8 mouse cellular contexts compared by ENCODE assay signal in genomic region chr14:14863690-14864356, GRCm38 (mm10).
A peak's percentile ranks its signal among the peaks of the same experiment; 100 is the strongest.
DNase-seq lines count a peak whose midpoint lies in the region; ATAC-seq and TF ChIP-seq lines count a peak whose summit lies in the region.

No protein-coding gene starts in this region.

- DNase-seq in G1E (ENCODE audit: low spot score): peak; percentile 26
- DNase-seq in c-Kit-positive CD71-positive TER-119-positive erythroid progenitor cells, embryonic 14.5 days (ENCODE audit: low spot score): peak; percentile 52
- DNase-seq in heart, postnatal 0 days (ENCODE audit: low spot score): peak; percentile 81
- DNase-seq in kidney, postnatal 25 days: peak; percentile 70 to 81
- DNase-seq in lung, embryonic 14.5 days: peak; percentile 93
- DNase-seq in thymus, postnatal 10 days (ENCODE audit: low spot score in 2 of 2): peak; percentile 53 to 79

- 24% methylated on average over 7 of the region's 7 CpGs for WGBS in forebrain, embryonic 13.5 days
- WGBS in heart, postnatal 0 days: 25% methylated on average over 7 of the region's 7 CpGs
- WGBS in lung, embryonic 14.5 days: 21% methylated on average over 7 of the region's 7 CpGs
- 11% methylated on average over 7 of the region's 7 CpGs for WGBS in olfactory bulb, adult 2 months

- TF ChIP-seq CTCF in G1E (IDR thresholded peaks at IDR 0.05; ENCODE audit: low read depth, low read length): no peak
- peak; percentile 81 for TF ChIP-seq CTCF in heart, postnatal 0 days (IDR thresholded peaks at IDR 0.05; ENCODE audit: low read depth)
- peak; percentile 88 for TF ChIP-seq CTCF in lung, embryonic 14.5 days (IDR thresholded peaks at IDR 0.05; ENCODE audit: low read depth)
- peak; percentile 76 for TF ChIP-seq CTCF in olfactory bulb, adult 2 months (IDR thresholded peaks at IDR 0.05; ENCODE audit: insufficient read depth, low read depth, low read length)

- no peak overlapping the region for H3K27ac ChIP-seq in forebrain, embryonic 13.5 days
- no peak overlapping the region for H3K27ac ChIP-seq in heart, postnatal 0 days (ENCODE audit: low read depth)
- no peak overlapping the region for H3K27ac ChIP-seq in lung, embryonic 14.5 days (ENCODE audit: low read depth)
- H3K27ac ChIP-seq in olfactory bulb, adult 2 months (ENCODE audit: insufficient read depth, low read depth, low read length): no peak overlapping the region

- H3K9ac ChIP-seq in forebrain, embryonic 13.5 days: no peak overlapping the region
- H3K9ac ChIP-seq in heart, postnatal 0 days (replicated peaks; ENCODE audit: low read depth, low read length): no peak overlapping the region
- H3K9ac ChIP-seq in lung, embryonic 14.5 days: no peak overlapping the region; the same call in 1 of the 2 replicates

- no peaks in the 10 kb centered on the region for H3K4me1 ChIP-seq in G1E (ENCODE audit: insufficient read depth, low read depth, low read length)
- peaks cover 2% of the 10 kb centered on the region; the same call in 1 of the 2 replicates for H3K4me1 ChIP-seq in forebrain, embryonic 13.5 days
- H3K4me1 ChIP-seq in heart, postnatal 0 days (ENCODE audit: control insufficient read depth, insufficient read depth): no peaks in the 10 kb centered on the region
- H3K4me1 ChIP-seq in lung, embryonic 14.5 days (ENCODE audit: insufficient read depth): no peaks in the 10 kb centered on the region
- H3K4me1 ChIP-seq in olfactory bulb, adult 2 months (ENCODE audit: control insufficient read depth, insufficient read depth, low read length): no peaks in the 10 kb centered on the region

- H3K4me2 ChIP-seq in forebrain, embryonic 13.5 days: peak overlapping the region; percentile 15; the same call in 1 of the 2 replicates
- H3K4me2 ChIP-seq in heart, postnatal 0 days (ENCODE audit: low read depth, low read length): no peak overlapping the region
- H3K4me2 ChIP-seq in lung, embryonic 14.5 days: no peak overlapping the region

- H3K9me3 ChIP-seq in G1E (replicated peaks): no peaks in the 10 kb centered on the region
- no peaks in the 10 kb centered on the region for H3K9me3 ChIP-seq in forebrain, embryonic 13.5 days (replicated peaks)
- H3K9me3 ChIP-seq in heart, postnatal 0 days (replicated peaks; ENCODE audit: control insufficient read depth, low read length): no peaks in the 10 kb centered on the region
- H3K9me3 ChIP-seq in lung, embryonic 14.5 days (ENCODE audit: low read depth, low read length): no peaks in the 10 kb centered on the region

- TF ChIP-seq POLR2A in olfactory bulb, adult 2 months (IDR thresholded peaks at IDR 0.05; ENCODE audit: insufficient read depth, low read depth, low read length): no peak

- peaks cover 4% of the 10 kb centered on the region; the same call in 1 of the 2 replicates for H3K27me3 ChIP-seq in G1E (ENCODE audit: insufficient read depth, low read length)
- no peaks in the 10 kb centered on the region for H3K27me3 ChIP-seq in forebrain, embryonic 13.5 days
- H3K27me3 ChIP-seq in heart, postnatal 0 days (ENCODE audit: control insufficient read depth, insufficient read depth, low read length): no peaks in the 10 kb centered on the region
- no peaks in the 10 kb centered on the region for H3K27me3 ChIP-seq in lung, embryonic 14.5 days (ENCODE audit: insufficient read depth, low read length)

- H3K36me3 ChIP-seq in G1E (replicated peaks): no peaks in the 10 kb centered on the region
- H3K36me3 ChIP-seq in forebrain, embryonic 13.5 days (ENCODE audit: poor library complexity, severe bottlenecking): no peaks in the 10 kb centered on the region
- no peaks in the 10 kb centered on the region for H3K36me3 ChIP-seq in heart, postnatal 0 days (replicated peaks; ENCODE audit: control insufficient read depth, insufficient read depth, low read length)
- no peaks in the 10 kb centered on the region for H3K36me3 ChIP-seq in lung, embryonic 14.5 days (ENCODE audit: insufficient read depth)

- H3K4me3 ChIP-seq in G1E (ENCODE audit: low read depth, low read length): no peak overlapping the region
- no peak overlapping the region for H3K4me3 ChIP-seq in forebrain, embryonic 13.5 days
- no peak overlapping the region for H3K4me3 ChIP-seq in heart, postnatal 0 days (ENCODE audit: low read depth, low read length)
- no peak overlapping the region for H3K4me3 ChIP-seq in lung, embryonic 14.5 days (ENCODE audit: low read depth, low read length)
- no peak overlapping the region for H3K4me3 ChIP-seq in olfactory bulb, adult 2 months (ENCODE audit: insufficient read depth, low read depth, low read length)

- no peak for TF ChIP-seq EP300 in heart, postnatal 0 days (IDR thresholded peaks at IDR 0.05; ENCODE audit: low read depth)

- no peak for ATAC-seq in G1E (ENCODE audit: extremely low read depth, insufficient number of reproducible peaks, low FRiP score, poor library complexity, severe bottlenecking)
- peak; percentile 87 for ATAC-seq in forebrain, embryonic 13.5 days
- peak; percentile 30; the same call in 1 of the 2 replicates for ATAC-seq in heart, postnatal 0 days (ENCODE audit: insufficient read depth, low read depth)
- peak; percentile 91 for ATAC-seq in lung, embryonic 14.5 days (ENCODE audit: insufficient read depth)

Comparison
In these comparisons a context has a peak if more than half of its experiments do, and no peak if none do; other contexts are left out.
1. DNase-seq: peak in every context shown above with its lines; median percentile 93 in lung, embryonic 14.5 days; 81 in heart, postnatal 0 days; 76 in kidney, postnatal 25 days; 66 in thymus, postnatal 10 days; 52 in c-Kit-positive CD71-positive TER-119-positive erythroid progenitor cells, embryonic 14.5 days; 26 in G1E.